Mouse (Mus musculus) gastrocnemius, adult 2 months (tissue): Measurements from ENCODE around the gene Slc13a1. TPM values are rescaled to one million over a fixed set of nuclear protein-coding genes. Genes with fewer than 3 reads are reported as not detected.
"Not testable (repeated sequence)": the region's sequence is repeated elsewhere in the genome, so short reads cannot be mapped to it uniquely, and the experiment has no call there.

Source experiments
- DNase-seq: peaks from one replicate; pipeline ENCODE4 v3.0.0; 2022
- H3K27ac ChIP-seq: fragments of 200-600 bp; 2 replicates; pipeline ENCODE4 v1.8.1; 2022; ENCODE audit warnings: mild to moderate bottlenecking
- H3K4me3 ChIP-seq: fragments of 200-600 bp; 2 replicates; pipeline ENCODE4 v1.8.1; 2022; ENCODE audit warnings: mild to moderate bottlenecking, moderate library complexity
- CTCF ChIP-seq: fragments of 200-600 bp; IDR thresholded peaks from 2 replicates; pipeline ENCODE4 v1.8.1; 2022; ENCODE audit warnings: antibody characterized with exemption, mild to moderate bottlenecking, moderate library complexity
- intact Hi-C: fragments of 180-260 bp; cut with DNase I; formaldehyde crosslinking; loops from one replicate; pipeline ENCODE4 v1.15.1; 2025
- long read RNA-seq, 2 experiments: library from polyadenylated mRNA; stranded (forward); transcript quantifications; one replicate each; pipeline ENCODE4 v2.0.0; 2021
- total RNA-seq, 2 experiments: library from RNA; stranded (reverse); gene quantifications; 2 replicates each; pipeline ENCODE4 v1.2.3; 2021

Gene Slc13a1
- total RNA-seq: under 1 TPM in 1 of 2 experiments, not detected in 1; 0.08 TPM
- long read RNA-seq, experiment 1: 0 reads
- long read RNA-seq, experiment 2: 0 reads

DNA sequence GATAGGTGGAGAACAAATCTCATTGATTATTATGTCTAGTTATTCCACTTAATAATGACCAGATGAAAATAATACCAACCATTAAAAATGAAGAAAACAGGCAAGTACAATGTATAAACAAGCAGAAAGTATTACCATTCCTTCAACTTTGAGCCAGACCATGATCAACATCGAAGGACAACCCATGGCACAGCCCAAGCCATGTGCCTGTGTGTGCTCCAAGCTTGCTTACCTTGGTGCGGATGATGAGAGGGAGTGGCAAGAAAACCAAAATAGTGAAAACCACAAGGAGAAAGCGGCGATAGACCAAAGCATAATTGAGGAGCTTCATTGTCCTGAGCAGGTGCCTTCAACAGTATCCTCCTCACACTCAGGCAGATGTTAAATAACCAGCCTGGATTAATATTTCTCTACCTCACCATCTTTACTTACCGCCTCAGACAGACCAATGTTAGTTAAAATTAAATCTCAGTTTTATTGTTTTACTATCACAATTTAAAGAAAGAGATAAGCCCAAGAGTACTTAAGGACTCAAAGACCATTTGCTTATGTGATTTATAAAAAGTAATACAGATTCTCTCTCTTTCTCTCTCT is at the start of gene Slc13a1:
Slc13a1 (minus strand) TSS at position 359 of the 594 bp plus-strand sequence.
- no peak for TF ChIP-seq CTCF

DNA sequence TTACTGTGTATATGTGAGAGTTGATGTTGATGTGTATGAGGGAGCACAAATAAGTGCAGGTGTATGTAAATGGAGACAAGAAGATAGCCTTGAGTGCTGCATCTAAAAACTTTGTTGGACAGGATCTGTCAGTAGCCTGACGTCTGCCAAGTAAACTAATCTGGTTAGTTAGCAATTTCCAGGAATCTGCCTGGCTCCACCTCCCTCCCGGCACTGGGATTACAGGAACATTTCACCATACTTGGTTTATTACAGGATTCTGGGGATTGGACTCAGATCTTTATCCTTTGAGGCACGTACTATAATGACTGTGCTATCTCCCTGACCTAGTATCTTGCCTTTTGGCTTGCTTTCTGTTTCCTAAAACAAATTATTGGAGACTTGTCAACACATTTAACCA is 40.0 kb upstream of the Slc13a1 start:
- Histone ChIP-seq H3K27ac (no peak overlapping the region), H3K4me3 (no peak overlapping the region)
- no peak for DNase-seq
- TF ChIP-seq CTCF: no peak
- intact Hi-C loops: no loop called here

More for the DNA sequence above, at the start of gene Slc13a1:
- DNase-seq: no peak
- intact Hi-C loops: no loop called here
- no peak within 1 kb of the TSS for H3K27ac ChIP-seq
- H3K4me3 ChIP-seq: no peak within 1 kb of the TSS

- no peak overlapping the region for H3K27ac ChIP-seq
- DNase-seq: no peak
- intact Hi-C loops: no loop called here
- no peak overlapping the region for H3K4me3 ChIP-seq
- TF ChIP-seq CTCF: no peak
Observed at GRCm38 (mm10) chr6:24202226-24202625, 34.3 kb upstream of the Slc13a1 start.

- TF ChIP-seq CTCF: no peak
- no peak overlapping the region for H3K4me3 ChIP-seq
- intact Hi-C loops: no loop called here
- no peak for DNase-seq
- H3K27ac ChIP-seq: no peak overlapping the region
Observed at GRCm38 (mm10) chr6:24200644-24201484, 33.0 kb upstream of the Slc13a1 start.

DNA sequence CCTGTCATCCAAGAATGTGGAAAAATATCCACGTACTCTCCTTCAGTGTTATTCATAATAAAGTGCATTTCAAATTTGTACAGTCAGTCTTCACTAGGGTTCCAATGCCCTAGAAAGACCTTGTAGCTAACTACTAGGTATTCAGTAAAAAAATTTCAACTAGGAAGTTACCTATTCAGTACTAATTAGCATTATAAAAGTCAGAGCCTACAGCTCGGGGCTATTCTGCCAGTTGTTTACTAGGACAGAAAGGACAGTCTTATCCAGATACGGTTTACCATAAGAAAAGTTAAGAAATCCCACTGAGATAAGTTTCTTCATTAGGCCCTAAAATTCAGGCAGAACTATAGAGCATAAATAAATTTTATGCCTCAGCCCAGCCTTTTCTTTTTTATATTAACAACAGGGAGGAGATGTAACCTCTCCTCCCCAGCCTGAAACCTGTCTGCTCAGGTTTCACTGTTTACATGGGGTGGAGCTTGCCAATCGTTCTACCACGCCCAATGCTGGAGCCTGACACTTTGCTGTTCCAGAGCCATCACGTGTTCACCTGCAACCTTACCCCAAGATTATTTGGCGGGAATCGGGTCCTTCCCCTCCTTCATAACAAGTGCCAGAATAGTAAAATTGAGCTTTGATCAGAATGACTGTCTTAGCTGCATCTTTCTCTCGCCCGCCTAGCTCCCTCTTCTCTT is 29.8 kb upstream of the Slc13a1 start:
- H3K27ac ChIP-seq, DNase-seq, intact Hi-C loops, H3K4me3 ChIP-seq: not testable (repeated sequence)

DNA sequence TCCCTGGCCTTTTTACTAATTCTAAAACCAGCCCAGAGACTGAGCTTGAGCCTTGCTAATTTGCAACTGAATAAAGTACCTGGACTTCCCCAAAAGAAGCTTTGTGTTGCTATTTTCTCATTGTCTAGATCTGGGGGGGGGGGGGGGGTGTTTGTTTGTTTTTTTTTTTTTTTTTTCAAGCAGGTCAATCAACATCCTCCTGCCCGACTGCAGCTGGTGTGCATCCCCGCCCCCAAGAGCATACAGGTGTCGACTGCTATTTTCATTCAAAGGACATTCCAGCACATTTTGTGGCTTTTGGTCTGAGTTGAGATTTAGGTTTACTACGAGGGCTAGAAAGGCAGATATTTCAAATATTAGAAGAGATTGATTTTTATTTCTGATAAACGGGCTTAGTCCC is 28.5 kb upstream of the Slc13a1 start:
- intact Hi-C loops, H3K27ac ChIP-seq, H3K4me3 ChIP-seq, DNase-seq: not testable (repeated sequence)

DNA sequence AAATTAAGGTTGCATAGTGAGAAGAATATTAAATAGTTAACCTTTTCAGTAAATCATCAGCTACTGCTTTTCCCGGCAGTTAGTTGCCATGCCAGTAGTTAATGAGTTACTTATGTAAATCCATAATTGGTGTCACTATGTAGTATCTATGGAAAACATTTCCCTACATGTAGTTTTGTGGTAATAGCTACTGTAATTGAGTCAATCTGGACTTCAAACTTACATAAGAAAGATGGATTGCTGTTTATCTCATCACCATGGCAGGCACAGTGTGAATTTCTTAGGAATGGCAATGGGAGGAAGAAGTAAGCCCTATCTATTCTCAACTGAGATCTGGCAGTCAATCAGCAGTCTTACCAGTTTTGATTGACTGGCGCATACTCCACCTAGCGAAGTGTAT is 15.5 kb upstream of the Slc13a1 start:
- H3K27ac ChIP-seq: no peak overlapping the region
- H3K4me3 ChIP-seq: no peak overlapping the region
- intact Hi-C loops: no loop called here
- DNase-seq: no peak
- TF ChIP-seq CTCF: no peak

DNA sequence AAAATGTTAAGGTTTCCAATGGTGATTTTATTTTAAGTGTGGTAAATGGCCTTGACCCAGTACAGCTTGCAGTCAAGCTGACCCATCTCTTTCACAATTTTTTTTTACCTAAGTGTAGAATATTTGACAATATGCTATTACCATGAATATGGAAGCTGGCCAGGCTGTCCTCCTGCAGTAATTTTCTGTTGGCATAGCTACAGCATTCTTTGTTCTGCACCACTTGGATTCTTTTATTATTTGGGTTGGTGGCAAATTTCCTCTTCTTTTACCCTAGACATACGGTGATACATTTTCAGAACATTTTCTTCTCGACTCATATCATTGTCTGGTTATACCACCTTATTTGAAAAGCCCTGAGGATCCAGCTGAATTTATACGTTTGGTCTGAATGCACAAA is 7.5 kb upstream of the Slc13a1 start:
- Histone ChIP-seq H3K27ac (no peak overlapping the region), H3K4me3 (no peak overlapping the region)
- DNase-seq: no peak
- intact Hi-C loops: no loop called here
- TF ChIP-seq CTCF: no peak

DNA sequence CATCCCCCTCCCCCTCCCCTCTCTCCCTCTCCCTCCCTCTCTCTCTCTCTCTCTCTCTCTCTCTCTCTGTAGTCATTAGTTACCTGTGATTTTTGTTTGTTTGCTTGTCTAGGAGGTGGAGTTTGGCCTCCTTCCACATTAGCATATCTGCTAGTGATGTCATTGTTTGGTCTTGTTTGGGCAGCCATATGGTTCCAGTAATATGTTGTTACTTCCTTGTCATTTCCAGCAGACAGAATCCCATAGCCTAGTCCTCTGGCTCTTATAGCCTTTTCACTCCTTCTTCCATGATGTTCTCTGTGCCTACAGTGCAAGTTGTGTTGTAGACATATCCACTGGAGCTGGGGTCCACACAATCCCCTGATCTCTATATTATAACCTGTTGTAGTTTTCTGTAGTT is 6.1 kb upstream of the Slc13a1 start:
- DNase-seq: no peak
- intact Hi-C loops: no loop called here
- no peak for TF ChIP-seq CTCF
- H3K27ac ChIP-seq: no peak overlapping the region
- H3K4me3 ChIP-seq: no peak overlapping the region

DNA sequence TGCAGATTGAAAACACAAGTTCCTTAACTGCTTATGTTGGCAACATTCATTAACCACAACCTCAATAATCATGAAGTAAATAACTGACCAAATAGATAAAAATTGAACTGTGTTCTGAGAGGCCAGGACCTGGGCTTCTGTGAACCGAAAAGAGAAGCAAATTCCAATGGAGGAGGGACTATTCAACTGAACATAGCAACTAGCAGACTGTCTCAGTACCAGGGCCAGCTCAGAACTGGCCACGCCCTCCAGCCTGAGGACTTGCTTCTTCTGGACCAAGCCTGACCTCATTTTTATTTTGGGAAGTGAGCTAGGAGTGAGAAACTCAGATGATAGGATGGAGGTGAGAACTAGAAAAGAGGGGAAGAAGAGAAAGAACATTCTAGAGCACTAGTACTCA is 4.8 kb upstream of the Slc13a1 start:
- Histone ChIP-seq H3K4me3 (no peak overlapping the region), H3K27ac (no peak overlapping the region)
- no peak for TF ChIP-seq CTCF
- intact Hi-C loops: no loop called here
- DNase-seq: no peak

- Histone ChIP-seq H3K4me3 (no peak overlapping the region), H3K27ac (no peak overlapping the region)
- DNase-seq: no peak
- intact Hi-C loops: no loop called here
- no peak for TF ChIP-seq CTCF
Observed at GRCm38 (mm10) chr6:24166772-24167171, 1.1 kb downstream of the Slc13a1 start.

DNA sequence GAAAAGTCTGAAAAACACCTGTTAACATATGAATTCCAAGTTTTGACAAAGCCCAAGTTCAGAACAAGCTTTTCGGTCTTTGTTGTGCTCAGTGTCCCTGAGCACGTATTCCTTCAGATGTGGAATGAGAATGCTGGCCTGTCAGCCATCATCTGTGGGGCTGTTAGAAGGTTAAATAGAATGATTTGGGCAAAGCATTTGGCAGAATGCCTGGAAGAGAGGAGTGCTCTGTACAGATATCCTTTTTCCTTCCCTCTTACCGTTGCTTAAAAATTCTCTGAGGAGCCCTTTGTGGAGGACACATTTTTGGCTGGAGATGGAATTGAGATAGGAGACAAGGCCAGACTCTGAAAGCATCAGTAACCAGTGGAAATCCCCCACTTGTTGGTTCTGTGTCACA is 2.6 kb downstream of the Slc13a1 start:
- intact Hi-C loops: no loop called here
- H3K4me3 ChIP-seq: no peak overlapping the region
- H3K27ac ChIP-seq: no peak overlapping the region
- no peak for DNase-seq
- TF ChIP-seq CTCF: no peak

- no peak overlapping the region for H3K4me3 ChIP-seq
- intact Hi-C loops: no loop called here
- no peak overlapping the region for H3K27ac ChIP-seq
- TF ChIP-seq CTCF: no peak
- no peak for DNase-seq
Observed at GRCm38 (mm10) chr6:24159795-24160194, 8.1 kb downstream of the Slc13a1 start.
